Mouse (Mus musculus): ENCODE measurements around the gene Rfx2.

GRCm38 (mm10) chr17:56756703-56757399, 74.0 kb downstream of the Rfx2 start:
- TF ChIP-seq CEBPB (IDR thresholded peaks at IDR 0.05; ENCODE audit: insufficient read depth, poor library complexity, severe bottlenecking) (no peak), POLR2A (IDR thresholded peaks at IDR 0.05; ENCODE audit: insufficient read length, low read depth) (no peak), MAX (IDR thresholded peaks at IDR 0.05; ENCODE audit: low read depth) (no peak), TCF12 (IDR thresholded peaks at IDR 0.05; ENCODE audit: insufficient read depth, poor library complexity, severe bottlenecking) (no peak), MYOD1 (IDR thresholded peaks at IDR 0.05; ENCODE audit: control insufficient read depth in 1 of 3, insufficient read length in 2 of 3, low read depth in 2 of 3) (no peak), E2F4 (IDR thresholded peaks at IDR 0.05; ENCODE audit: insufficient read depth) (no peak)

All from myocyte (in vitro differentiated cells).